Mouse (Mus musculus): Measurements from ENCODE around the gene Hexb. TPM values are rescaled to one million over a fixed set of nuclear protein-coding genes. Genes with fewer than 3 reads are reported as not detected.
A peak's percentile ranks its signal among the peaks of the same experiment; 100 is the strongest.

Hexb gene
- polyA plus RNA-seq, 1 experiment from 2014 or later = 93.1 TPM

DNA sequence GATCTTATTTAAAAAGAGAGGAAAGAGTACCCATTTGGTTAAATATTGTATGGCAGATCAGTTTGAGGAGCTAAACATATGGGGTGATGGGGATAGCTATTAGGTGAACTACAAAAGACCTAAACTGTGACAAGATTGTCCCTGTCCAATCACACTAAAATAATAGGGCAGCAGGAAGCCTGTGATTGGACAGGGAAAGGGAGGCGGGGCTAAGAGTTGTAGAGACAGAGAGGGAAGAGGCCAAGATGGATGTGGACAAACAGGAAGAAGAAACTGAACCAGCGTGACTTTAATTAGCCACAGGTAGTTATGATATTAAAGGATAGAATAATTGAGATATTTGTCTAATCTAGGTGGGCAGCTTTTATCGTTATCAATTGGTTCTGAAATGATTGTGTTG lies 21.9 kb upstream of the Hexb start:
- ATAC-seq = no peak
- Histone ChIP-seq H3K9ac (no peak overlapping the region), H3K36me3 (no peaks in the 10 kb centered on the region), H3K4me3 (replicated peaks) (no peak overlapping the region), H3K4me2 (replicated peaks) (no peak overlapping the region), H3K4me1 (replicated peaks) (peaks cover under 1% of the 10 kb centered on the region; the same call in 1 of the 2 replicates), H3K27me3 (replicated peaks) (no peaks in the 10 kb centered on the region), H3K9me3 (no peaks in the 10 kb centered on the region), H3K27ac (no peak overlapping the region)
- WGBS = 89% methylated on average over 3 of the region's 3 CpGs

DNA sequence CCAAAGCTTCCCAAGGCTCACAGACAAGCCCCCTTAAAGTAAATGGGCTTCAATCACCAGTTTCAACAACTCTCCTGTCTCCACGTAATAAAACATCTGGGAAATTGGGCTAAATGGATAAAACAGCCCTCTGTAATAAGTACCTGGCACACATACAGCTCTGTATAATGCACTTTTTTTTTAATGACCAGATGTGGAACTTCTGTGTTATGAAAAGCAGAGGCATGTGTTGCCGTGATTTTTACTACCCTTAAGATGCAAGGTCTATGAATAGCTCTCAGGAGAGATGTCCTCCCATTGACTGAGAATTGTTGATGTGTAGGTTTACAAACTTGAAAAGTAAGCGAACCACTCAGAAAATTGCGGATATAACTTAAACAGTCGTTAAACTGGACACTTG lies 18.0 kb upstream of the Hexb start:
- no peak overlapping the region for H3K4me3 ChIP-seq (replicated peaks)
- no peaks in the 10 kb centered on the region for H3K9me3 ChIP-seq
- H3K4me1 ChIP-seq (replicated peaks) = no peaks in the 10 kb centered on the region
- H3K27ac ChIP-seq = no peak overlapping the region
- no peak overlapping the region for H3K9ac ChIP-seq
- ATAC-seq = no peak
- no peaks in the 10 kb centered on the region for H3K27me3 ChIP-seq (replicated peaks)
- no peaks in the 10 kb centered on the region for H3K36me3 ChIP-seq
- WGBS = 51% methylated on average over 5 of the region's 5 CpGs
- H3K4me2 ChIP-seq (replicated peaks) = no peak overlapping the region

DNA sequence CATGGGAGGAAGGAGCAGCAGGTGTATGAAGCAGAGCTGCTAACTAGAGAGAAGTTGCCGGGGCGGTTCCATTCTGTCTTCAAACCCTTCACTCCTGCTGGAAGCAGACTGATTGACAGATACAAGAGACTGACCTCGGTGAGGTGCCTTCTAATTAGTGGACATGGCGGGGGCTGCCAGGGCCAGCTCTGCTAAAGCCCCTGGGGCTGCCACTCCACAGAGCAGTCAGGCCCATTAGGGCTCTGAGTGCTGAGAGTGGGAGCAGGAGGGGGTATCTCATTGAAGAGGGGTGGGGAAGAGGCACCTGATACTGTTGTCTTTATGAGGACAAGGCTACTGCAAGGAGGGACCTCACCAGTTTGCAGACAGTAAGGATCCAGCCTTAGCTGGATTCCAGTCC lies 17.4 kb upstream of the Hexb start:
- Histone ChIP-seq H3K4me1 (replicated peaks) (no peaks in the 10 kb centered on the region), H3K27ac (no peak overlapping the region), H3K36me3 (no peaks in the 10 kb centered on the region), H3K9ac (no peak overlapping the region), H3K9me3 (no peaks in the 10 kb centered on the region), H3K4me2 (replicated peaks) (no peak overlapping the region), H3K4me3 (replicated peaks) (no peak overlapping the region), H3K27me3 (replicated peaks) (no peaks in the 10 kb centered on the region)
- 66% methylated on average over 4 of the region's 4 CpGs for WGBS
- no peak for ATAC-seq

DNA sequence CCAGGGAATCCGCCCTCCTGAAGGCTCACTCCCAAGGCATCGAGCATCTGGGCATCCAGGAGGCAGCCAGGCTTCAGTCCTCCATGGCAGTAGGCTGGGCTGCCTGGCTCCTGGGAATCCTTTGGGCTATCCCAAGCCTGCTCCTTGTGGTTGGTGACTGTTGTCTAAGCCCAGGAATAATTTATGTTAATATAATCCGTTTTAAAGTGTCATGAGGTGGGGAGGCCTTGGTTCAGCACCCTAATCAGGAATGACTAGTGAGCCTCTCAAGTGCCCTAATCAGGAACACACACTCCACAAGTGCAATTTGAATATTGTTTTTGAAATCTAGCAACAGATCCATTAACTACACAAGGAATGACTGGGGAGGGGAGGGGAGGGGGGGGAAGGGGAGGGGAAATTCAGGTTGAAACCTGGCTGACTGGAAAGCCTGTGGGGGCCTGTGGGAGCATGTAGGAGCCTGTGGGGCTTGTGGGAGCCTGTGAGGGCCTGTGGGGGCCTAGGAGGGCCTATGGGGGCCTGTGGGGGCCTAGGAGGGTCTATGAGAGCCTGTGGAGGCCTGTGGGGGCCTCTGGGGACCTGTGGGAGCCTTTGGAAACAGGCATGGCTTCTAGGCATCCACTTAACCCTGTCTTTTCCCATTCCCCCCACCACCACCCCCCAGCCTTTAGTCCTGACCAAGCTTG lies 16.6 kb upstream of the Hexb start:
- Histone ChIP-seq H3K4me3 (replicated peaks) (no peak overlapping the region), H3K27me3 (replicated peaks) (no peaks in the 10 kb centered on the region), H3K4me2 (replicated peaks) (no peak overlapping the region), H3K9me3 (no peaks in the 10 kb centered on the region), H3K36me3 (no peaks in the 10 kb centered on the region), H3K9ac (no peak overlapping the region), H3K4me1 (replicated peaks) (no peaks in the 10 kb centered on the region), H3K27ac (no peak overlapping the region)
- ATAC-seq = no peak
- 67% methylated on average over 3 of the region's 3 CpGs for WGBS

DNA sequence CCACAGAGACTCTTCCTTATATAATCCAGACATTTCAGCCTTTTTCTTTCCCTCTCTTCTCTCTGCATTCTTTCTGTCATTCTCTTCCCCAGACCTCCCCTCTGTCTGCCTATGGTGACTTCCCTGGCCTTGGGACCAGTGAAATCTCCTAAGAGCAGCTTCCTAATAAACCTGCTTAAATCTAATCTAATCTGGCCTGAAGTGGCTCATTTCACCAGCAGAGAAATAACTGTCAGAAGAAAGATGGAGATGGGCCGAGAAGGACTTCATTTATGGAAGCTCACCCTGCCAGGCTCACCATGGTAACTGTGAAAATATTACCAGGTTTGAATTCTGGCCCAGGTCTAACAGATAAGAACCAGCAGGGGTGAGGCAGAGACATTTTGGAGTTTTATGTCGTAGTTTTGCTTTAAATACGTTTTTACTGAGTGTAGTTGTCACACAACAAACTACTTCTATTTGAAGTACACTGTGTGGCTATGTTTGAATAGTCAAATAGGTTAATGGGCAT lies 10.4 kb upstream of the Hexb start:
- Histone ChIP-seq H3K27me3 (replicated peaks) (no peaks in the 10 kb centered on the region), H3K9ac (no peak overlapping the region), H3K4me1 (replicated peaks) (peaks cover 7% of the 10 kb centered on the region), H3K4me3 (replicated peaks) (no peak overlapping the region), H3K36me3 (no peaks in the 10 kb centered on the region), H3K27ac (no peak overlapping the region), H3K9me3 (no peaks in the 10 kb centered on the region), H3K4me2 (replicated peaks) (no peak overlapping the region)
- 59% methylated on average over 3 of the region's 3 CpGs for WGBS
- no peak for ATAC-seq

DNA sequence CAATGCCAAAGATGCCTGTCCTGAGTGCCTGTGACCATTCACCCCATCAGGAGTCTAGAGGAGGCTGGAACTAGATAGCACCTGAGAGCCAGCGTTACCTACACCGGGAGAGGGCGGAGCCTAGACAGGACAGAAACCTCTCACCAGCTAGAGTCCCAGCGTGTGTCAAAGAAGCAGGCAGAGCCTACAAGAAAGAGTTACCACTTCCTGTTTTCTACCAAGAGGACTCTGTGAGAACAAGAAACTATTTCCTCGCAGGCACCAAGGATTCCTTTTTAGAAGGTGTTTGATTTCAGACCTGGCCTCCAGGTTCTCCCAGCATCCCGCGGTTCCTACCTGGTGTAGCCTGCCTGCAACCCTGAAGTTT lies 9.9 kb upstream of the Hexb start:
- WGBS = 45% methylated on average over 7 of the region's 7 CpGs
- Histone ChIP-seq H3K4me2 (replicated peaks) (no peak overlapping the region), H3K27me3 (replicated peaks) (no peaks in the 10 kb centered on the region), H3K4me3 (replicated peaks) (no peak overlapping the region), H3K9me3 (no peaks in the 10 kb centered on the region), H3K4me1 (replicated peaks) (peaks cover 7% of the 10 kb centered on the region), H3K9ac (no peak overlapping the region), H3K36me3 (no peaks in the 10 kb centered on the region), H3K27ac (no peak overlapping the region)
- ATAC-seq = 0 out of 2 replicates have a peak, but pooled peaks have one; percentile 21

DNA sequence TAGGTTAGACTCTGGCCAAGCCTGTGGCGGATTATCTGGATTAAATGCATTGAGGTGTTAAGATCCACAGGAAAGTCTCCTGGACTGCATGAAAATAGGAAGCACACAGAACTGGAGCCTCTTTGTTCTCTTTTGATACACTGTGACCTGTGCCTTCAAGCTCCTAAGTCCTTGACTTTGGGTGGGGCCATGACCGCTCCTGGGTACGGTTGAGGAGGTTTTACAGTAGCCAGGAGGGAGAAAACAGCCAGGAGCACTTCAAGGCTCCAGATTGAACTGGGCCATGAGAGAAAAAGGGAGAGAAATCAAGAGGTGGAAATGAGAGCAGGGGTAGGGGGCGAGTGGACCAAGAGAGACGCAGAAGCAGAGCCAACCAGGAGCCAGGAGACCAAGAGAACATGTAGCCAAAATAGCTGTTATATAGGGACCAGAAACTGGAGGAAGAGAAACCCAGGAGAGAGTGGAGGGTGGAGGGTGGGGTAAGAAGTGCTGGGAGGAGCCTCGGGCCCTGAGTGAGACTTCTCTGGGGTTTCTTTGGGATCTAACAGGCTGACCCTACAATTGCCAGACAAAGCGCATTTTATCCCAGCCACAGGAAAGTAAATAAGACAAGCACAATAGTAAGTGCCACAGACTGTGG lies 9.4 kb upstream of the Hexb start:
- 71% methylated on average over 7 of the region's 7 CpGs for WGBS
- no peak for ATAC-seq
- no peaks in the 10 kb centered on the region for H3K9me3 ChIP-seq
- no peak overlapping the region for H3K4me3 ChIP-seq (replicated peaks)
- peaks cover 7% of the 10 kb centered on the region for H3K4me1 ChIP-seq (replicated peaks)
- H3K36me3 ChIP-seq = no peaks in the 10 kb centered on the region
- H3K4me2 ChIP-seq (replicated peaks) = no peak overlapping the region
- no peak overlapping the region for H3K9ac ChIP-seq
- H3K27me3 ChIP-seq (replicated peaks) = no peaks in the 10 kb centered on the region
- H3K27ac ChIP-seq = no peak overlapping the region

DNA sequence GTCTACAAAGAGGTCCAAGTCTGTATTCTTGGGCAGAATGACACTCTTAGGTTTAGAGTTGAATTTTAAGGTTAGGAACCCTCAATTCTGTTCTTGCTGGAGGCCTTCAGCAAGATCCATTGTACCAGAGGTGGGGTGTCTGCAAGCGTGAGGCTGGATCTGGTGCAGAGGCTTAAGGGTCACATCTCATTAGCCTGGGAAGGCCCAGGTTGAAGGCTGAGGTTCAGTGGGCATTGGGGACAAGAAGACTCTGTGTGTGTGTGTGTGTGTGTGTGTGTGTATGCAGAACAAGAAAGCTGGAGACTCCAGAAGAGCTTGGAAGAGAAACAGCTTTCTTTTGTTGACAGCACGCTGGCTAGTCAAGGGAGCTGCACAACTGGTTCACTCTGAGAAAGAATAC lies 7.9 kb upstream of the Hexb start:
- H3K4me2 ChIP-seq (replicated peaks) = no peak overlapping the region
- no peaks in the 10 kb centered on the region for H3K36me3 ChIP-seq
- H3K9me3 ChIP-seq = no peaks in the 10 kb centered on the region
- no peak overlapping the region for H3K4me3 ChIP-seq (replicated peaks)
- peaks cover 7% of the 10 kb centered on the region for H3K4me1 ChIP-seq (replicated peaks)
- H3K27me3 ChIP-seq (replicated peaks) = no peaks in the 10 kb centered on the region
- ATAC-seq = no peak
- H3K27ac ChIP-seq = no peak overlapping the region
- 91% methylated on average over 2 of the region's 2 CpGs for WGBS
- no peak overlapping the region for H3K9ac ChIP-seq

DNA sequence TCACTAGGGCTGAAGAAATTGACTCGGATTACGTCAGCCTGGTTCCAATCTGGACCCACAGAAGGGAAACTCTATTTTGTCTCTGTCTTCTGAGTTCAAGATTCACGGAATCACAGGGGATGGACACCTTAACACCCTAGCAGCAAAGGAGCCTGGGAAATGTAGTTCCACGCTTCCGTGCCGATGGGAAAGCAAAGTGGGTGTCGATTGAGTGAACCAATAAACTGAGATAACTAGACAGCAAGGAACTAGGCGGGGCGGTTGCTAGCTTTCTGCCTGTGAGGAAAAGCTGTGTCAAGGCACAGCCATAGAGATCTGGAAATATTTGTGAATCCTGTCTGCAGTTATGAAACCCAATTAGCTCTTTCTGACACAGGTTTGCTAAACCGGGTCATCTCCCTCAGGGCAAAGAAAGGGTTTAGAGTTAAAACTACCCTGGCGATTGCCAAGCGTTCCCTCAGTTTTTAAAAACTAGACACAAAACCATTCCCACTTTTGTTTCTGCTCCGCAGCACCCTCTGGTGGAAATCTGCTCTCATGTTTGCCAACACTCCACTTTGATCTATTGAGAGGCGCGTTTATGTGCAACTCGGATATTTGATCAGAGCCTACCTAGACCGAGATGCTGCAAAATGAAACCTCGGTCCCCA lies 7.0 kb upstream of the Hexb start:
- WGBS = 7% methylated on average over 18 of the region's 18 CpGs
- Histone ChIP-seq H3K36me3 (no peaks in the 10 kb centered on the region), H3K9me3 (no peaks in the 10 kb centered on the region), H3K4me2 (replicated peaks) (peak overlapping the region; percentile 74), H3K27me3 (replicated peaks) (no peaks in the 10 kb centered on the region), H3K4me3 (replicated peaks) (peak overlapping the region; percentile 37), H3K27ac (peak overlapping the region; percentile 75), H3K4me1 (replicated peaks) (peaks cover 7% of the 10 kb centered on the region), H3K9ac (peak overlapping the region; percentile 33; the same call in 1 of the 2 replicates)
- peak; percentile 90 for ATAC-seq

DNA sequence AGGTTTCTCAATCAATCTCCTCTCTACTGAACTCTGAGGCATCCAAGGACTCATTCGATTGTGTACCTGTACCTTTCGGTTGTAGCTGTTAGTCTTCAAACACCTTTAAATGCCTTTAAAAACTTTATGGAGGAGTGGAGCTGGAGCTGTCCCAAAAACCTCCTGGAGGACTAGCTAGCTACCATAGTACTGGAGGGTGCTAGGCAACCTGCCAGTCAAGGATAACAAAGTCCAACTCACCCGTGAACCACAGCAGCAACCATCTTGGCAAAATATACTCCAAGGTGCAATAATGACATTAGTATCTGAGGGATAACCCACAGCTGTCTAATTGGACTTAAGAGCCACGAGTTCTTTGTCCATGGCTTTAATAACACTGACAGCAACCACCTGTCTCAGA lies 3.7 kb upstream of the Hexb start:
- Histone ChIP-seq H3K9me3 (no peaks in the 10 kb centered on the region), H3K4me3 (replicated peaks) (no peak overlapping the region), H3K27ac (no peak overlapping the region), H3K4me1 (replicated peaks) (no peaks in the 10 kb centered on the region), H3K27me3 (replicated peaks) (no peaks in the 10 kb centered on the region), H3K4me2 (replicated peaks) (no peak overlapping the region), H3K9ac (no peak overlapping the region), H3K36me3 (no peaks in the 10 kb centered on the region)
- WGBS = 70% methylated on average over 4 of the region's 4 CpGs
- no peak for ATAC-seq

DNA sequence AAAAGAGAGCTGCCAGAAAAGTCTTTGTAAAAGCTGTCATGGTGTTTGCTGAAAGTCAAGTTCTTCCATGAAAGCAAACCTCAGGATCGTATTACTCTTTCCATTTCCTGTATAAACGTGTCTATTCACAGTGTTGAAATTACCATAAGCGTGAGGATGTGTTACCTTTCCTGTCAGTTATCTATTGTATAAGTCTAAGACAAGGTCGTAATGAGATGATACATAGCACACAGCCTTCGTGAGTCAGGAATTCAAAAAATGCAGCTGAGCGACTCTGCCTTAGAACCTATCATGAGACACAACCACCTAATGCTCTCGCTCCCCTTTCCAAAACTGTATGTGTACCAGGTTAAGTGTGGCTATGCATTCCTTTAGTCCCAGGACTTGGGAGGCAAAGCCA lies 2.9 kb upstream of the Hexb start:
- Histone ChIP-seq H3K27ac (no peak overlapping the region), H3K36me3 (no peaks in the 10 kb centered on the region), H3K9ac (no peak overlapping the region), H3K27me3 (replicated peaks) (no peaks in the 10 kb centered on the region), H3K4me3 (replicated peaks) (no peak overlapping the region), H3K4me2 (replicated peaks) (no peak overlapping the region), H3K4me1 (replicated peaks) (no peaks in the 10 kb centered on the region), H3K9me3 (no peaks in the 10 kb centered on the region)
- ATAC-seq = no peak
- WGBS = 42% methylated on average over 7 of the region's 7 CpGs

DNA sequence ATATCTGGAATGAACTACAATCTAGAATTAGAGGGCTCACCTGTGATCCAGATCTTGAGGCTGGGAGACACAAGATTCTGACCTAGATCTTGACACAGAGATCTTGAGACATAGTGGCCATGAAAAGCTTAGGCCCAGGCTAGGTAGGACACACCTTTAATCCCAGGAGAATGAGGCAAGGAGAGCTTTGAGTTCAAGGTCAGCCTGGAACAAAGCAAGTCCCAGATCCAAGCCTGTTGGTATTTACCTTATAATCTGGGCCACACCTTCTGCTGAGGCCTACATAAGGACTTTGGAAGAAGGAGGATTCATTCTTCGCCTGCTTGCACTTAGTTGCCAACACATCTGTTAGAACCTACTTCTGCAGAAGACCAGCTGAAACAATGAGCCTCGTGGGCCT lies 966 bp upstream of the Hexb start:
- Histone ChIP-seq H3K4me3 (replicated peaks) (no peak overlapping the region), H3K4me2 (replicated peaks) (no peak overlapping the region), H3K9ac (no peak overlapping the region), H3K27ac (no peak overlapping the region), H3K4me1 (replicated peaks) (no peaks in the 10 kb centered on the region), H3K27me3 (replicated peaks) (no peaks in the 10 kb centered on the region), H3K36me3 (no peaks in the 10 kb centered on the region), H3K9me3 (no peaks in the 10 kb centered on the region)
- 84% methylated on average over 2 of the region's 2 CpGs for WGBS
- ATAC-seq = no peak

DNA sequence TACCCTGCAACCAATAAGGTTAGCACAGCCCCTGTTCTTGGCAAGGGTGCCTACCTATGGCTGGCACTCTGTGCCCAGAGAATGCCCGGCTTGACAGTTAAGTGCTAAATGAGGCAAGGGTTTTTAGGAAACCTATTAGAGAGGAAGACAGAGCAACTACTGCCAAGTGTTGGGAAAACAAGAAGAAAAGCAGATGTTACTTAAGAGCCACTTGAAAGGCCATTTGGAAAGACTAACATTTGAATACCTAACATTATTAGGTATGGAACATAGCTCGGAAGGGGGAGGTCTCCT lies 1.3 kb downstream of the Hexb start:
- no peaks in the 10 kb centered on the region for H3K27me3 ChIP-seq (replicated peaks)
- ATAC-seq = no peak
- 73% methylated on average over 2 of the region's 2 CpGs for WGBS
- H3K36me3 ChIP-seq = no peaks in the 10 kb centered on the region
- H3K9ac ChIP-seq = no peak overlapping the region
- no peaks in the 10 kb centered on the region for H3K4me1 ChIP-seq (replicated peaks)
- no peak overlapping the region for H3K4me3 ChIP-seq (replicated peaks)
- no peaks in the 10 kb centered on the region for H3K9me3 ChIP-seq
- no peak overlapping the region for H3K27ac ChIP-seq
- peak overlapping the region; percentile 94; the same call in 1 of the 2 replicates for H3K4me2 ChIP-seq (replicated peaks)
